Mouse (Mus musculus) cortical plate, adult 2 months (tissue): ENCODE measurements around the gene Gimd1.

Source experiments
- CTCF ChIP-seq: fragments of 200-500 bp; IDR thresholded peaks from 2 replicates; pipeline ENCODE4 v1.5.1; 2011; ENCODE audit warnings: mild to moderate bottlenecking, control low read depth, low read length; ENCODE audit not compliant: insufficient read depth; ENCODE audit errors: extremely low read depth
- POLR2A ChIP-seq: fragments of 200-500 bp; IDR thresholded peaks from 2 replicates; pipeline ENCODE4 v1.6.1; 2011; ENCODE audit warnings: mild to moderate bottlenecking, low read length, control low read depth; ENCODE audit not compliant: insufficient read depth; ENCODE audit errors: extremely low read depth

GRCm38 (mm10) chr3:132628741-132629140 is 879 bp upstream of the Gimd1 start:
- TF ChIP-seq CTCF, result no peak
- no peak for TF ChIP-seq POLR2A
